Mouse (Mus musculus) spleen, adult 2 months (tissue): ENCODE measurements at regions not wholly inside any gene's neighbourhood (a gene's known extent, or its start where the extent isn't known, plus 50 kb on each side); places are given as distances from the start of the nearest gene placed in this dataset.

Source experiments
- CTCF ChIP-seq: fragments of 200-500 bp; IDR thresholded peaks from 2 replicates; pipeline ENCODE4 v1.5.1; 2011; ENCODE audit warnings: mild to moderate bottlenecking, inconsistent platforms; ENCODE audit not compliant: insufficient read depth, insufficient read length, insufficient replicate concordance; ENCODE audit errors: extremely low read depth
- POLR2A ChIP-seq: fragments of 200-500 bp; IDR thresholded peaks from 2 replicates; pipeline ENCODE4 v1.6.1; 2011; ENCODE audit warnings: low read depth, low read length, inconsistent platforms

DNA sequence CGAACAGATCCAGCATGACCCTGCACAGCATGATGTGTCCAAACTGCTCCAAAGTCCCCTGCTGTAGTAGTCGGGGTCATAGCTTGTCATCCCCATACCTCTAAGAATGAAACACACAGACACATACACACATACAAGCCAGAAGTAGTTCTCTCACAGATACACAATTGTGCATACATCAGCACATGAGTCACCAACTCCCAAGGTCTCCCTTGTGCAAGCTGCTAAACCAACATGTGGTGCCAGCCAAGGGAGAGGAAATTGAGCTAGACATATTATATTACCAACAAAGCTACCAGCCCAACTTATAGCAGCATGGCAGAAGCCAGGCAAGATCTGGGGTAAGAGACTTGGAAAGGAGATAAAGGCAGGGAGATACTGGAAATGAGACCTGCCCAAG, 353.5 kb upstream of the Rgma start:
- TF ChIP-seq CTCF (no peak), POLR2A (no peak)
